In genomic region chr4:124605255-124605654, GRCm38 (mm10) we compare ENCODE assay signal across 24 mouse cellular contexts. TPM values are rescaled to one million over a fixed set of nuclear protein-coding genes. Genes with fewer than 3 reads are reported as not detected.
DNase-seq lines count a peak whose midpoint lies in the region; ATAC-seq and TF ChIP-seq lines count a peak whose summit lies in the region.
"Had no signal": no experiment of that assay in that cellular context is flagged by ENCODE, and none has a peak within 500 bp of the region (broad histone marks: within the 10 kb centered on the region; RNA-seq: fewer than 3 reads in every experiment).

No protein-coding gene starts in this region.

- peaks cover 5% of the 10 kb centered on the region; the same call in 1 of the 2 replicates for H3K4me1 ChIP-seq in heart, embryonic 11.5 days (ENCODE audit: control insufficient read depth, insufficient read depth, low read length)
- no peaks in the 10 kb centered on the region for H3K4me1 ChIP-seq in heart, adult 2 months (ENCODE audit: control insufficient read depth, insufficient read depth, low read length)
- no peaks in the 10 kb centered on the region for H3K4me1 ChIP-seq in stomach, embryonic 14.5 days (ENCODE audit: control insufficient read depth, insufficient read depth, low read length)
- no peaks in the 10 kb centered on the region for H3K4me1 ChIP-seq in stomach, postnatal 0 days (replicated peaks; ENCODE audit: control insufficient read depth, insufficient read depth)
- peaks cover 70% of the 10 kb centered on the region for H3K4me1 ChIP-seq in liver, embryonic 13.5 days (replicated peaks)

- no peak for TF ChIP-seq CTCF in heart, adult 2 months (IDR thresholded peaks at IDR 0.05)
- TF ChIP-seq CTCF in stomach, postnatal 0 days (IDR thresholded peaks at IDR 0.05; ENCODE audit: low read depth): no peak

- no peak for TF ChIP-seq EP300 in heart, adult 2 months (IDR thresholded peaks at IDR 0.05; ENCODE audit: insufficient read depth, low read depth, low read length)
- no peak for TF ChIP-seq EP300 in stomach, postnatal 0 days (optimal IDR thresholded peaks at IDR 0.05)

- no peak overlapping the region for H3K9ac ChIP-seq in heart, embryonic 11.5 days (ENCODE audit: low read depth, low read length)
- no peak overlapping the region for H3K9ac ChIP-seq in heart, adult 2 months (ENCODE audit: low read depth, low read length)
- no peak overlapping the region for H3K9ac ChIP-seq in stomach, embryonic 14.5 days (replicated peaks; ENCODE audit: low read depth, low read length)
- H3K9ac ChIP-seq in stomach, postnatal 0 days (ENCODE audit: low read length): no peak overlapping the region
- H3K9ac ChIP-seq in liver, embryonic 13.5 days: peak overlapping the region; percentile 75

- intact Hi-C loops in heart, adult 2 months (cut with DNase I): no loop called here
- intact Hi-C loops in left cerebral cortex, postnatal 36 days (cut with DNase I): no loop called here

- no peaks in the 10 kb centered on the region for H3K79me2 ChIP-seq in heart, adult 2 months (replicated peaks; ENCODE audit: control insufficient read depth, insufficient read depth, low read length)

- DNase-seq in heart, adult 2 months: no peak
- DNase-seq in stomach, postnatal 0 days (ENCODE audit: low spot score): no peak
- DNase-seq in liver, embryonic 13.5 days: peak; percentile 74
- no peak for DNase-seq in left cerebral cortex, postnatal 36 days (ENCODE audit: low spot score in 2 of 2)
- no peak for DNase-seq in frontal cortex, postnatal 25 days (ENCODE audit: low spot score in 2 of 2)
- no peak for DNase-seq in layer of hippocampus, adult 9-10 months (ENCODE audit: low spot score)
- DNase-seq: adrenal gland, postnatal 36 days; cerebellum, postnatal 14 days; gastrocnemius, postnatal 10 days; heart, adult 18-20 months; heart, postnatal 36 days; kidney, adult 8-10 months; kidney, postnatal 4 days; lung, postnatal 36 days; right cerebral cortex, postnatal 25 days; thymus, postnatal 25 days had no signal

- peaks cover 31% of the 10 kb centered on the region for H3K27me3 ChIP-seq in heart, embryonic 11.5 days (ENCODE audit: control insufficient read depth, insufficient read depth, low read length)
- H3K27me3 ChIP-seq in heart, adult 2 months (ENCODE audit: control insufficient read depth, insufficient read depth, low read length): no peaks in the 10 kb centered on the region; the same call in 1 of the 2 replicates
- H3K27me3 ChIP-seq in stomach, embryonic 14.5 days (ENCODE audit: control insufficient read depth, insufficient read depth, low read length): 0 out of 2 replicates have a peak, but pooled peaks cover 5% of the 10 kb centered on the region
- no peaks in the 10 kb centered on the region for H3K27me3 ChIP-seq in stomach, postnatal 0 days (ENCODE audit: control insufficient read depth, insufficient read depth, low read length)
- H3K27me3 ChIP-seq in liver, embryonic 13.5 days: peaks cover 33% of the 10 kb centered on the region

- H3K36me3 ChIP-seq in heart, embryonic 11.5 days (ENCODE audit: control insufficient read depth, insufficient read depth, low read length): no peaks in the 10 kb centered on the region
- no peaks in the 10 kb centered on the region for H3K36me3 ChIP-seq in heart, adult 2 months (ENCODE audit: control insufficient read depth, insufficient read depth, low read length)
- no peaks in the 10 kb centered on the region for H3K36me3 ChIP-seq in stomach, embryonic 14.5 days (ENCODE audit: control insufficient read depth, insufficient read depth, low read length)
- no peaks in the 10 kb centered on the region for H3K36me3 ChIP-seq in stomach, postnatal 0 days (ENCODE audit: control insufficient read depth, insufficient read depth, low read length)
- no peaks in the 10 kb centered on the region for H3K36me3 ChIP-seq in liver, embryonic 13.5 days
- H3K36me3 ChIP-seq: embryonic facial prominence, embryonic 10.5 days had no signal

- no peak overlapping the region for H3K4me3 ChIP-seq in heart, embryonic 11.5 days (ENCODE audit: low read depth, low read length)
- H3K4me3 ChIP-seq in heart, adult 2 months: no peak overlapping the region
- H3K4me3 ChIP-seq in stomach, embryonic 14.5 days (ENCODE audit: low read depth, low read length): no peak overlapping the region
- no peak overlapping the region for H3K4me3 ChIP-seq in stomach, postnatal 0 days (ENCODE audit: low read depth, low read length)
- peak overlapping the region; percentile 53 for H3K4me3 ChIP-seq in liver, embryonic 13.5 days (replicated peaks)
- H3K4me3 ChIP-seq: embryonic facial prominence, embryonic 10.5 days had no signal

- ATAC-seq in heart, embryonic 11.5 days (replicated peaks; ENCODE audit: insufficient number of reproducible peaks, low FRiP score, low TSS enrichment): peak; percentile 85
- peak; percentile 47; the same call in 1 of the 2 replicates for ATAC-seq in stomach, embryonic 14.5 days (ENCODE audit: insufficient number of reproducible peaks, insufficient read depth, low FRiP score, low read depth)
- ATAC-seq in stomach, postnatal 0 days (ENCODE audit: low FRiP score, low TSS enrichment): no peak
- ATAC-seq in liver, embryonic 13.5 days (ENCODE audit: low read depth): peak; percentile 83
- ATAC-seq: Patski had no signal

- no peak for TF ChIP-seq POLR2A in heart, adult 2 months (IDR thresholded peaks at IDR 0.05; ENCODE audit: insufficient read depth, low read depth, low read length)

- 21% methylated on average over 5 of the region's 5 CpGs for WGBS in heart, embryonic 11.5 days (ENCODE audit: insufficient replicate concordance)
- 39% methylated on average over 5 of the region's 5 CpGs for WGBS in heart, adult 2 months
- WGBS in stomach, embryonic 14.5 days: 65% methylated on average over 5 of the region's 5 CpGs
- WGBS in stomach, postnatal 0 days: 59% methylated on average over 5 of the region's 5 CpGs
- 23% methylated on average over 5 of the region's 5 CpGs for WGBS in liver, embryonic 13.5 days (ENCODE audit: insufficient replicate concordance)

- H3K9me3 ChIP-seq in heart, embryonic 11.5 days (replicated peaks; ENCODE audit: control insufficient read depth, low read length): no peaks in the 10 kb centered on the region
- no peaks in the 10 kb centered on the region for H3K9me3 ChIP-seq in stomach, embryonic 14.5 days (ENCODE audit: control insufficient read depth, low read depth, low read length)
- H3K9me3 ChIP-seq in stomach, postnatal 0 days (ENCODE audit: control insufficient read depth, low read length): no peaks in the 10 kb centered on the region
- H3K9me3 ChIP-seq in liver, embryonic 13.5 days (replicated peaks): no peaks in the 10 kb centered on the region
- H3K9me3 ChIP-seq: embryonic facial prominence, embryonic 10.5 days had no signal

- H3K27ac ChIP-seq in heart, embryonic 11.5 days (ENCODE audit: low read depth, low read length): peak overlapping the region; percentile 81
- no peak overlapping the region for H3K27ac ChIP-seq in heart, adult 2 months
- no peak overlapping the region for H3K27ac ChIP-seq in stomach, embryonic 14.5 days (ENCODE audit: low read length)
- no peak overlapping the region for H3K27ac ChIP-seq in stomach, postnatal 0 days (replicated peaks)
- peak overlapping the region; percentile 97 for H3K27ac ChIP-seq in liver, embryonic 13.5 days
- H3K27ac ChIP-seq: embryonic facial prominence, embryonic 10.5 days had no signal

- peak overlapping the region; percentile 41 for H3K4me2 ChIP-seq in heart, embryonic 11.5 days
- no peak overlapping the region for H3K4me2 ChIP-seq in stomach, embryonic 14.5 days (replicated peaks; ENCODE audit: low read depth, low read length)
- no peak overlapping the region for H3K4me2 ChIP-seq in stomach, postnatal 0 days (replicated peaks; ENCODE audit: low read depth)
- H3K4me2 ChIP-seq in liver, embryonic 13.5 days: peak overlapping the region; percentile 79
- H3K4me2 ChIP-seq: midbrain, embryonic 11.5 days had no signal

RNA-seq across cellular contexts. Expression of gene 3100002H09Rik, which starts 5.3 kb away (rescaled TPM):
- polyA plus RNA-seq in heart, embryonic 11.5 days (2014; fragmentation: Nextera tagmentation; extraction: Ambion mirVana): not detected in 2 replicates
- total RNA-seq in heart, adult 2 months (2021): not detected
- not detected in 2 replicates for polyA plus RNA-seq in heart, adult 2 months (2012; rRNA removed)
- 0.29 TPM in 1 of 2 replicates, not detected in the other for polyA plus RNA-seq in stomach, embryonic 14.5 days (2014; fragmentation: Nextera tagmentation; extraction: Ambion mirVana)
- polyA plus RNA-seq in stomach, postnatal 0 days (2015; fragmentation: Nextera tagmentation; extraction: Ambion mirVana): not detected in 2 replicates
- not detected in 2 replicates for polyA plus RNA-seq in liver, embryonic 13.5 days (2015; fragmentation: Nextera tagmentation; extraction: Ambion mirVana)
- total RNA-seq in left cerebral cortex, postnatal 36 days (2021): under 1 TPM in 1 of 2 experiments, not detected in 1; 0.79 TPM
- total RNA-seq: adrenal gland, postnatal 36 days; CH12.LX; gastrocnemius, postnatal 10 days; heart, adult 18-20 months; heart, postnatal 36 days; liver, adult 2 months had no signal
- polyA plus RNA-seq: liver, adult 2 months; Patski; testis, adult 2 months had no signal

RNA-seq across cellular contexts. Expression of gene Pou3f1, which starts 51.4 kb away (rescaled TPM):
- 0.21 and 0.24 TPM in 2 replicates for polyA plus RNA-seq in heart, embryonic 11.5 days (2014; fragmentation: Nextera tagmentation; extraction: Ambion mirVana)
- total RNA-seq in heart, adult 2 months (2021): under 1 TPM; 0.08 to 0.16 TPM
- 0.04 and 0.09 TPM in 2 replicates for polyA plus RNA-seq in heart, adult 2 months (2012; rRNA removed)
- polyA plus RNA-seq in stomach, embryonic 14.5 days (2014; fragmentation: Nextera tagmentation; extraction: Ambion mirVana): 0.10 and 0.42 TPM in 2 replicates
- polyA plus RNA-seq in stomach, postnatal 0 days (2015; fragmentation: Nextera tagmentation; extraction: Ambion mirVana): 0.13 TPM in 2 replicates
- not detected in 2 replicates for polyA plus RNA-seq in liver, embryonic 13.5 days (2015; fragmentation: Nextera tagmentation; extraction: Ambion mirVana)
- total RNA-seq in left cerebral cortex, postnatal 36 days (2021): 10 to 100 TPM; 14.8 to 21.6 TPM
- total RNA-seq: CH12.LX; liver, adult 2 months had no signal
- polyA plus RNA-seq: liver, adult 2 months had no signal

Comparison
In these comparisons a context has a peak if more than half of its experiments do, and no peak if none do; other contexts are left out.
1. H3K27ac ChIP-seq: peak in heart, embryonic 11.5 days (single experiment) and liver, embryonic 13.5 days (single experiment); none in heart, adult 2 months (single experiment), stomach, embryonic 14.5 days (single experiment) and stomach, postnatal 0 days (single experiment).
2. H3K4me2 ChIP-seq: peak in heart, embryonic 11.5 days (single experiment) and liver, embryonic 13.5 days (single experiment); none in stomach, embryonic 14.5 days (single experiment) and stomach, postnatal 0 days (single experiment).